Mouse (Mus musculus) kidney, adult 8-10 months (tissue): ENCODE results near the gene Myo10.

Source experiments
- DNase-seq, 2 experiments: peaks; one replicate each; pipeline ENCODE4 v3.0.0; 2022

The Myo10 gene

DNA sequence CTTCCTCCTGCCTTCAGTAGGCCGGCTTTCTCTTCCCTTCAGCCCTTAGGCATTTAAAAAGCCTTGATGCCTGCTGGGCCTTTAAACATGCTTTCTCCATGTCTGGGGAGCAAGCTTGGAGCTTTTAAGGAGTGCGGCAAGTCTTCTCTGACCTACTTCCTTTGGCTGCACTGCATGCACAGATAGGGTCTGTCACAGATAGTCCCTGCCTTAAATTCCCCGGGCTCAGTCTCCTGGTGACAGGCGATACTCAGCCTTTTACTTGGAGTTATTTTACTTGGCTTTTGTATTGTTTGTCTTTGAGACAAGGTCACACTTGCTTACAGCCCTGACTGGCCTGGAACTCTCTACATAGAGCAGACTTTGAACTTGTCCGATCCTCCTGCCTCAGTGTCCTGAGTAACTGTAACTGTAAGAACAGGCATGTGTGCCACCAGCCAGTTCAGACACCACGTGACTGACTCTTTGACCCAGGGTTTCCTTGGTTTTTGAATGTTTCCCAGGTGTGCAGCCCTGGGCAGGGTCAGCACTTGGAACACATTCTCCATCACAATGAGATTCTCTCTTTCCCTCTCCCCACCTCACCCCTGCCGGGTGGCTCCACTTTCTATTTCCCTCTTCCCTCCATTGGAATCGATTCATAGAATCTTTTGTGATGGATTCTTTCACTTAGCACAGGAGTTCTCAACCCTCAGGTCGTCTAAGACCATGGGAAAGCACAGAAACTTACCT is 147.4 kb downstream of the Myo10 start:
- no peak for DNase-seq

- DNase-seq, result no peak
Measured at GRCm38 (mm10) chr15:25771782-25772181, 149.5 kb downstream of the Myo10 start.

- DNase-seq, result peak; percentile 57 to 79
Measured at GRCm38 (mm10) chr15:25773711-25774513, 151.6 kb downstream of the Myo10 start.

GRCm38 (mm10) chr15:25778937-25779336 is 156.6 kb downstream of the Myo10 start:
- DNase-seq, result no peak

GRCm38 (mm10) chr15:25779522-25780191 is 157.3 kb downstream of the Myo10 start:
- no peak for DNase-seq

DNA sequence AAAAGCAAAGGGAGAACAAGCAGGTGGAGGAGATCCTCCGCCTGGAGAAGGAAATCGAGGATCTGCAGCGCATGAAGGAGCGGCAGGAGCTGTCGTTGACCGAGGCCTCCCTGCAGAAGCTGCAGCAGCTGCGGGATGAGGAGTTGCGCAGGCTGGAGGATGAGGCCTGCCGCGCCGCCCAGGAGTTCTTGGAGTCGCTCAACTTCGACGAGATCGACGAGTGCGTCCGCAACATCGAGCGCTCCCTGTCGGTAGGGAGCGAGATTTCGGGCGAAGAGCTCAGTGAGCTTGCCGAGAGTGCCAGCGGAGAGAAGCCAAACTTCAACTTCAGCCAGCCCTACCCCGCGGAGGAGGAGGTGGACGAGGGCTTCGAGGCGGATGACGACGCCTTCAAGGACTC is 158.7 kb downstream of the Myo10 start:
- no peak for DNase-seq

DNA sequence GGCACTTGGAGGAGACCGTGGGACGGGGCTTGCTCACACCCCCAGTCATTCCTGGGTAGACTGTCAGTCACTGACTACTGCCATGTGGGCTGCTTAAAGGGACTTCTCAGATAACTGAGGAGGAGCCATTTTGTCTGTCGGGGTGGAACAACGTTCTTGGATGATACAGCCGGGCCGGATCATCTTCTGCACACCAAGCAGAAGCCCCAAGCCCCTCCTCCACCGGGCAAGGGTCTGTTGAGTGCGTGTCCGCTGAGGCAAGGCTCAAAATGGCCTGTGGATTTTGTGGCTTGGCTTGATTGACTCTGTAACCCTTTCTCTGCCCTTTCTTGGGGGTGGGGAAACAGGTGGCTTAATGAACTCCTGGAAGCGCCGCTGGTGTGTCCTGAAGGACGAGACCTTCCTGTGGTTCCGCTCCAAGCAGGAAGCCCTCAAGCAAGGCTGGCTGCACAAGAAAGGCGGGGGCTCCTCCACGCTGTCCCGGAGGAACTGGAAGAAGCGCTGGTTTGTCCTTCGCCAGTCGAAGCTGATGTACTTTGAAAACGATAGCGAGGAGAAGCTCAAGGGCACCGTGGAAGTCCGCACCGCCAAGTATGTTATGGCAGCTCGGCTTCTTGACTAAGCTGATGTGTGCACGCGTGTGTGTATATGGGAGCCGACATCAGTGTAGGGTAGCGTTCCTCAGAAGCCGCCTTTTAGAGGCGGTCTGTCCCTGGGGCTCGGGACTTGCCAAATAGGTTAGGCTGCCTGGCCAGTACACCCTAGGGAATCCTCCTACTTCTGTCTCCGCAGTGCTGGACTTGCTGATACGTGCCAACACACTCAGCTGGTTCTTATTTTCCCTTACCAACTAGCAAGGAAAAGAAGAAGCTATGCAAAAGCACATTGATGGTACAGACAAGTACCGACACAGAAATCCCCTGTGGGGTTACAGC is 163.4 kb downstream of the Myo10 start:
- no peak for DNase-seq

DNA sequence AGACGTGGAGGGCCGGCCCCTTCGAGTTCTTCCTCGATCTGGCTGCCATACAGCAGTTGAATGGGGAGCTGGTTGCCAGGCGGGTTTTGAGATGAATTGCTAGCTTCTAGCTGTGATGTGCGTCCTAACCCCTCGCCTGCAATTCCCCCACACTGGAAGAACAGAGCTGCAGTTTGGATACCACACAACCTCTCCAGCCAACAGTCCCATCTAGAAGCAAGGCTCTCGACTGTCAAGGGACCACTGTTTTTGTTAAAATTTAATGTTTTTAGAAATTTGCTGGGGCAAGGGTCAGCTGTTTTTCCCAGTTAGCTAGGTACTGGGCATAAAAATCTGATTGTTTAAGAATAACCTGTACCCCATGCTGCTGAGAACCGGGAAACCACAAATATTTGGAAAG is 165.1 kb downstream of the Myo10 start:
- DNase-seq, result no peak

DNA sequence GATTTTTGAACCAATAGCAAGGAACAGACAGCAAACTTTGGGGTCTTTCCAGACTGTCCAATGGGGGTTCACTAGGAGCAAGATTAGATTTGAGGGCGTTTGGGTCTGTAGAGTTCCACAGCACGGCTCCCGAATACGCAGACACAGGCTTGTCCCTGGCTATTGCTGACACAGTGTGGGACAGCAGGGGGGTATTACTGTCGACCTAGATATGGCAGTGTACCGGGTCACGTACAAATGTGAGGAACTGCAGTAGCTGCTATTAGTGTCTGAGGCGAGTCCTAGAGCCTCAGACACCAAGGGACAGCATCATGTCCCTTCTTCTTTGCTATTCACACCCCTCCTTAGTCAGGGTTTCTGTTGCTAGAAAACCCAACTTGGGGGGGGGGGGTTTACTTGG is 165.6 kb downstream of the Myo10 start:
- no peak for DNase-seq

- peak in 1 of 2 experiments; percentile 50 for DNase-seq
Measured at GRCm38 (mm10) chr15:25788565-25788964, 166.2 kb downstream of the Myo10 start.

DNA sequence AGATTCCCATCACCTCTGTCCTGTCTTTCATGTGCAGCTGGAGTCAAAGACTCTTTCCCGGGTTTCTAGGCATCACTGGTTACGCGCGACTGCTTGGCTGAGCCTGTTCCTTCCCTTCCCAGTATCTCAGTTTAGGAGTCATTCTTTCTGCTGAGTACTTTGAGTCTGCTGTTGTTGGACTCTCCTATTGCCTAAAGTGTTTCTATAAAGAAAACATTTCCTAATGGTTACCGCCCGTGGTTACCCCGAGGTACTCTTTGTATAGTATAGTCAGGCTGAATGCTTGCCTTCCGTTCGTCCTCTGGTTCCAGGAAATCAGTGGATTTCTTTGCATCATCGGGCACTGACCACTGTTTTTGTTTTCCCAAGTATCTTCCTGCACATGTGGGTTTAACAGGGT is 166.9 kb downstream of the Myo10 start:
- no peak for DNase-seq

DNA sequence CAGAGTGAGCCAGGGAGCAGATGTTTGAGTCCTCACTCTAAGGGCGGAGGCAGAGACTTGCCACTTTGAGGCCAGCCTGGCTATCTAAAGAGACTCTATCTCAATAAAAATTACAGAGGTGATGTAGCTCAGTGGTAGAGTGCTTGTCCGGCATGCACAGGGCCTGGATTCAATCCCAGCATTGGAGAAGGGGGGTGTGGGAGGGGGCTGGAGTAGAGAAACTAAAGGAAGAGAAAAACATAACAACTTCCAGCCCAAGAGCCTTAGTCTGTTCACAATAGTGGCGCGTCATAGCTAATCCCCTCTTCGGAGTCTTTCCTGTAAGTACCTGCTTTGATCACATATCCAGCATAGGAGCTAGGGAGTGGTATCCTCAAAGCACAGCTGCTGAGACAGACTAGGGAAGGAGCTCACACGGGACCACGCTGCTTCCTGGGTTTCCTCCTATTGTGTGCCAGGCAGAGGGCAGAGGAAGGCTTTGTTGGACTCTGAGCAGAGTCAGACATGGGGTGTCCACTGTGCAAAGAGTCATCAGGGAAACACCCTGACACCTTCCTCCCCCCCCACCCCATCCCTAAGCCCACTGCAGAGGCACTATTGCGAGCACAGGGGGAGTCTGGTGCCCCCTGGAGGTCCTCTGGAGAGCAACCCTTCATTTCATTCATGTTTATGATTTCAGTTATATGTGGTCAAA is 169.5 kb downstream of the Myo10 start:
- no peak for DNase-seq

DNA sequence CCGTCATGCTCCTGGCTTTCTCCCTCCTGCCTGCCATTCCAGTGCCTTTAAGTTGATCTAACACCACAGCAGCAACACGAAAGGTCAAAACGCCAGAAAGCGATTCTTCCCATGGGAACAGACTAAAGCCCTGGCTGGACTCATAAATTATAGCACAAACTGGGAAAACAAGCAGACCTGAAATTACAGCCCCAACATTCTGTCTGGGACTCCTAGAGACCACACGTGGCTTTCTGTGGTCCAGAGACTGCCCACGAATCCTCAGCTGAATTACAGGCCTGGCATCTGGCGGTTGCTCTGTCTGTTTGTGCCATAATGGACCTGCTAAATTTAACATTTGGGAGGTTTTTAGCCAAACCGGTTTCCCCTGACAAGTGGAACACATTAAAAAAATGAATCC is 171.8 kb downstream of the Myo10 start:
- no peak for DNase-seq

DNA sequence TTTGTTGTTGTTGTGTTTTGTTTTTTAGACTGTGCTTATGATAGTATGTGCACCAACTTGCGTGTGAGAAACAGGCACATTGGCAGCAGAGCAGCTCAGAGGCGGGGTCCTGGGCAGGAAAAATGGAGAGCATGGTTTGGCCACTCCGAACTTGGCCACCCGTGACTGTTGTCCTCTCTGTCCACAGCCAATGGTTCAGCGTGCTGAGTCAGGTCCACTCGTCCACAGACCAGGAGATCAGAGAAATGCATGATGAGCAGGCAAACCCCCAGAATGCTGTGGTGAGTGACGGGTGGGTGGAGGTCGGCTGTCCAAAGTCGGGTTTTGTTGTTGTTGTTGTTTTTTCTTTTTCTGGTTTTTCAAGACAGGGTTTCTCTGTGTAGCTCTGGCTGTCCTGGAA is 173.2 kb downstream of the Myo10 start:
- DNase-seq, result peak; percentile 36 to 41

DNA sequence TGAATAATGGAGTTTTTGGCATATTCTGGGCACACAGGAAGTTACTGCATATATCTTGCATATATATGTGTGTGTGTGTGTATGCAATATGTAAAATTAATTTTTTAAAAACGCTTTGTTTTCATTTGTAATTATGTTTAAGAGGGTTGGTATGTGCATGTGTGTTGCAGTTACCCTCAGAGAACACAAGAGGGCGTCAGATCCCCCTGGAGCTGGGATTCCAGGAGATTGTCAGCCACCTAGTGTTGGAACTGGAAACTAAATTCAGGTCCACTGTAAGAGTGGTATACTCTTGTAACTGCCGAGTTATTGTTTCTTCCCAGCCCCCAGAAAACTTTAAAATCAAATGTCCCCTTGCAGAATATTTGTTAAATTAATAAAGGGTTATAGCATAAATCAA is 174.0 kb downstream of the Myo10 start:
- peak in 1 of 2 experiments; percentile 48 for DNase-seq

DNA sequence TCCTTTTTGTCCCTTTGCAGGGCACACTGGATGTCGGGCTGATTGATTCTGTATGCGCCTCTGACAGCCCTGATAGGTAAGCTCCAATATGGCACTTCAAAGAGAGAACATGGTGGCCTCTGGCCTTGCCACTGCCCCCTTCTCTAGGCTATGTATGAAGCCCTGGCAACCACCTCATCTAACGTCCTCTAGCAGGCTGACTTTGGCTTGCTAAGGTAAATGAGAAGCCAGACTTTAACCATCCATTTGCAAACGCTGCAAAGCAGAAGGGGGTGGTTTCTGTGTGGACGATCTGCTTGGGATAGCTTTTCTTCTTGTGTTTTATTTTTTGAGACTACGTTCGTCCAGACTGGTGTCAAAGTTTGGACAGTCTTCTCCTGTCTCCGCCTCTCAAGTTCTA is 174.9 kb downstream of the Myo10 start:
- peak; percentile 45 to 55 for DNase-seq

- DNase-seq, result no peak
Measured at GRCm38 (mm10) chr15:25797888-25798287, 175.6 kb downstream of the Myo10 start.

GRCm38 (mm10) chr15:25801726-25802125 is 179.4 kb downstream of the Myo10 start:
- DNase-seq, result no peak

- DNase-seq, result no peak
Measured at GRCm38 (mm10) chr15:25802194-25802593, 179.9 kb downstream of the Myo10 start.

- no peak for DNase-seq
Measured at GRCm38 (mm10) chr15:25803111-25803510, 180.8 kb downstream of the Myo10 start.

DNA sequence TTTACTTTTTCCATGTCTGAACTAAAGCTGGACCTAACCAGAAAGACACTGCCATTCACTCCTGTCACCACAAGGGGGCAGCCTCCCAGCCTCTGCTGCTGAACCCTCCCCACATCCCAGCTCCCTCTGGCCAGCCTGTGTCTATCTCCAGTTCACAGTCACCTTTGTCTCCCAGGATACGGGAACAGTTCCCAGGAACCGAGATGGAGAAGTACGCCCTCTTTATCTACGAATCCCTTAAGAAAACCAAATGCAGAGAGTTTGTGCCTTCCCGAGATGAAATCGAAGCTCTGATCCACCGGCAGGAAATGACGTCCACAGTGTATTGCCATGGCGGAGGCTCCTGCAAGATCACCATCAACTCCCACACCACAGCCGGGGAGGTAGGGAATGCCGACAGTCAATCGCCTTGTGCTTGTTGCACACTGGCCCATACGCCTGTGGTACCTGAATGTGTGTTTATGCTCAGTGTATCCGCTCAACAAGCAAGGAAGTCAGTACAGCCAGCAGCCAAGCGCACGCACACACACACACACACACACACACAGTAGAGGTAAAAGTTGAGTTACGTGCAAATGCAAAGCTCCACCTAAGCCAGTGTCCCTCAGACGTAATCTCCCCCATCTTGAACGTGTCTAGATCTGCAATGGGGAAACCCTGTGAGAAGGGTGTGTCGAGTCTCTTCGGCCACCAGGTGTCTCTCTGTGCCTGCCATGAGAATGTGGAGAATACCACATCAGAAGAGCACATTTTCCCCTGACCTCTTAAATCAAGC is 183.2 kb downstream of the Myo10 start:
- peak; percentile 56 to 79 for DNase-seq
